Mouse (Mus musculus) heart, adult 11 months (tissue): ENCODE data around the gene Aagab.

ENCODE experiments used
- DNase-seq: peaks from one replicate; pipeline ENCODE4 v3.0.0; 2022

The Aagab gene

DNA sequence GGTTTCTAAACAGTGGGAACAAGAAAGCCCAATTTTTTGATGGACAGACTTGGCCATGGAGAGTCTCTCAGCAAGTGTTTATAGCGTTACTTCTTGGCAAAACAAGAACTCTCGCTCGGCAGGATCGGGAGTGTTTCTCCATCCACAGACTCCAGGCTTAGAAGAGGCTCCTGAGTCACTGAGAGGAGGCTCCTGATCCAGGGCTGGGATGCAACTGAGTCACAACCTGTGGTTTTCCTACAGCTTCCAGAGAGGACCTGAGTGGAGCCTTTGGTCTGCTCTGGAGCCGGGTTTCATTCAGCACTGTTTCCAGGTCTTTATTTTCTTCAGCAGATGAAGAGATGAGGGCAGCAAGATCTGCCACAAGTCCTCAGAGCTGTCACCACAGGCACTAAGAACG, 5.5 kb downstream of the Aagab start:
- DNase-seq: no peak

DNA sequence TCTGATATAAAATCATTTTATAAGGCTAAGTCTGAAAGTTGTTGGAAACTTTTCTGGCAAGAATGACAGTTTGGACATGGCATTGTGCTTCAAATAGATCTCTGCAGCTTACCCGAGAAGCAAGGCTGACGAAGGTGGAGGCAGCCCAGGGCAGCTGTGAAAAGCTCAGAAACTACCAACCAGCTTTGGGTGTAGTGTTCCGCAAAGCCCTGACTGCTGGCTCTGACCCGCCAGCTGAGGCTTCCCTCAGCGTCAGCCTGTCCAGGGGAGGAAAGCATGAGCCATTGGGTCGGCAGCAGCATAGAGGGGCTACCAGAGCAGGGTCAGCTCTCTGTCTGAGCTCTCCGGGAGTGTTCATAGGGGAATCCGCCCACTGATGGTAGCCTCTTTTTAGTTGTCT, 6.8 kb downstream of the Aagab start:
- no peak for DNase-seq

DNA sequence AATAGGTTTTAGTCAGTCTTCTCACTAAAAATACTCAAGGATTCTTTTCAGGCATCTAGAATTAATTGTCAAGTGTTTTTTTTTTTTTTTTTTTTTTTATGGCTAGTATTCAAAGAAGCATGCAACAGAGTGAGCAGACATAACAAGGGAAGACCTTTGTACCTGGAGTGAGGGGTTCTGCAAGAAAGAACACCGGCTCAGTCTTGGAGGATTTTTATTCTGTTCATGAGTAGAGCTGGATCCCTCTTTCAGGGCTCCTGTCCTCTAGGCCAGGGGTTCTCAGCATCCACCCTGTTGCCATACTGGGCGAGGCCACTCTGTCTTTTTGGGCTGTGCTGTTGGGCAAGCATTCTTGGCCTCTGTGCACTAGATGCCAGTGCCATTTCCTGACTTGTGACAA, 7.3 kb downstream of the Aagab start:
- no peak for DNase-seq

DNA sequence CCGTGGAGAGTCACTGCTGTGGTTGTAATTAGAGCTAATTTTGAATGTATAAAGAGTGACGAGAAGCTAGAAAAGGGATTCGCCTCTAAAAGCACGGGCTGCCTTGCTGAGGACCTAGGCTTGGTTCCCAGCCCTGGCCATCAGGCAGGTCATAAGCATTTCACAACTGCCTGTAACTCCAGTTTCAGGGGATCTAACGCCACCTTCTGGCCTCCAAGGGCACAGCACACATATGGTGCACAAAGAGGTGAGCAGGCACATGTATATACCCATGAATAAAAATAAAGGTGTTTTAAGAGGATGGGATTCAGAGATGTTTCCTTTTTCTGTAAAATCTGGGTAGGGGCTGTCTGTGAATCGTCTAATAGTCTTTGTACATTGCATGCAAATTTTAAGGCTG, 7.8 kb downstream of the Aagab start:
- DNase-seq: no peak

GRCm38 (mm10) chr9:63610841-63611366, 8.4 kb downstream of the Aagab start:
- peak; percentile 95 for DNase-seq

GRCm38 (mm10) chr9:63611967-63612366, 9.5 kb downstream of the Aagab start:
- DNase-seq: peak; percentile 91

GRCm38 (mm10) chr9:63612565-63613515, 10.4 kb downstream of the Aagab start:
- no peak for DNase-seq

DNA sequence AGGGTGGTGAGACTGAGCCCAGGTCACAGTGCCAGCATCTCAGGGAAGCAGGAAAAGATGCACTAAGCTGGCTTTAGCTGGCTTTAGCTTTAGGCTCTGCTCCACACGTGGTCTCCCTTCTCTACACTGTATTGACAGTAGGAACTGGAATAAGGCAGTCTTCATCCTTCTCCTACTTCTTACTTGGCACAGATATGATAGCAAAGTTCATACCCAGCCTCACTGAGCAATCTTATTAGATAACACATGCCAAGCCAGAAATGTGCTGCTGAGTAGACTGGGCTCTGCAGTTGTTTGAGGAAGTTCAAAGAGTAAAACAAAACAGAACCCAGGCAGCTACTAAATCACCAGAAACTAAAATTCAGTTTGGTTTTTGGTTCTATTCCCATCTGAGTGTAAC, 11.1 kb downstream of the Aagab start:
- DNase-seq: no peak

DNA sequence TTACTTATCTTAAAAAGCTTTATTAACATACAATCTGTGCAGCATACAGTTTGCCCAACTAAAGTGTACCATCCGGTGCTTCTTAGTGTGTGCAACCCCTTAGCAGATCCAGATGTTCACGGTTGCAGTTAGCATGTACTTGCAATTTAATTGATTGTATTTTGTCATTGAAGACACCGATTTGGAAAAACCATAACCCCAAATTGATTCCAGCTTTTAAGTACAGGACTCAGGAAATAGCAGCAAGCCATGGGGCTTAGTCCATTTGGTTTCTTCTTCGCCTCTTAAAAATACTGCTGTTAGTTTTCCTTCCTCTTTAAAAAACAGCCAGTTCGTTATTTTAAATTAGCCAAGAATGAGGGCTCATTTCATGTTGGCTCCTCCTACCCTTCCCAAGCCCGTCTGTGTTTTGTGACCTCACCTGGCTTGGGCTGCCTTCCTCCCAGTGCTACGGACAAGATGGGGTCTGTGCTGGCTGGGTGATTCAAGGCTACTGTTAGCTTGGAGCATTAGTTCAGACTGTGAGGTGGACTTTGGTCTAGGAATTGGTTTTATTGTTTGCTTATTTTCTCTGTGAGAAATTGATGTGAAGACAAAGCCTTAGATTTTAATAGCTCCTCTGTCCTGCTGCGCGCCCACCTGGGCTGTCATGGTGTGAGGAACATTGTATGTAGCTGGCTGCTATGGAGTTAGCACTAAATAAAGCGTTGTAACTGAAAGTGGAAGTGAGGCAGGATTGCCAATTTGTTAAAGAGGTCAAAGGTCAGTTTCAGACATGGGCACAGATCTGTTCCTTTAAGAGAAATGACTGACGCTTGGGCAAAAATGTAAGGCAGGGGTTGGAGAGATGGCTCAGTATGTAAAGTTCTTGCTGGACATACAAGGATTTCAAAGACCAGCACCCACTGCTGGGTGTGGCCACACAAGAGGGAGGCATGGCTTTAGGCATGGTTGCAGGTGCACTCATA, 11.8 kb downstream of the Aagab start:
- DNase-seq: no peak

DNA sequence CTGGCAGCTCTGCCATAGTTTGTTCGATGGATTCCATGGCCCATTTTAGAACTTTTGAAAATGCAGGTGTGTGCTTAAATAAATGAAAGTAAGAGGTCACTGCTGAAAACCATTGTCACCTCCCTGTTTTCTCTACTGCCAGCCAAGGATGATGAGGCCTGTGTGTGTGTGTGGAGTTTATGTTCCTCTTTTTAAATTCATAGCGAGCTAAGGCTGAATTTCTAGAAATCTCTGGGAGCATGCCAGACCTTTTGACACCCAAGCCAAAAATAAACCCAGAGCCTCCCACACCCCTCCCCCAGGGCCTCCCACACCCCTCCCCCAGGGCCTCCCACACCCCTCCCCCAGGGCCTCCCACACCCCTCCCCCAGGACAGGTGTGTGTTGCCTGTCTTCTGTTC, 15.5 kb downstream of the Aagab start:
- DNase-seq: no peak

DNA sequence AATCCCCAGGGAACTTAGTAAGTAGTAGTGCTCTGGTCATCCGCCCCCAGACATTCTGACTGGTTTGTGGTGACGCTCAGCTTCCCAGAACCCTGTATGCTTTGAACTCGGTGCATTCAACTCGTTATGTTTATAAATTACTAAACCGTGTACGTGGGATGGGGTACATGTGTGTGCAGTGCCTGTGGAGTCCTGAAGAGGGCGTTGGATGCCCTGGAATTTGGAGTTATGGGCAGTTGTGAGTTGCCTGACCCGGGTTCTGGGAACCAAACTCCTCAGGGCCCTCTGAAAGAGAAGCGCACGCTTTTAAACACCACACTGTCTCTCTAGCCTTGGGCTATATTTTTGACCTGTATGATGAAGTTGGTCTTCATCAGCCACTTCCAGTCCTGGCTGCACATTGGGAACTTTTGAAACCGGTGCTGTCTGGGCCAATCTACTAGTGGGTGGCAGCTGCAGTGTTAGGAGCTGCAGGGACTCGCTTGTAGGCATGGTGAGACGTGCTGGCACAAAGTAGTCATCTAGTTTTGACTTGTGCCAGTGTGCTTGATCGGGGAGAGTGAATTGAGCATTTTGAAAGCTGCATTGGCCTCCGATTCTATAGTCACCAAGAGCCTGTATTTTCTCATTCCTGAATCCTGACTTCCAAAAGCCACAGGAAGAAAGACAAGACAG, 21.6 kb downstream of the Aagab start:
- DNase-seq: no peak

DNA sequence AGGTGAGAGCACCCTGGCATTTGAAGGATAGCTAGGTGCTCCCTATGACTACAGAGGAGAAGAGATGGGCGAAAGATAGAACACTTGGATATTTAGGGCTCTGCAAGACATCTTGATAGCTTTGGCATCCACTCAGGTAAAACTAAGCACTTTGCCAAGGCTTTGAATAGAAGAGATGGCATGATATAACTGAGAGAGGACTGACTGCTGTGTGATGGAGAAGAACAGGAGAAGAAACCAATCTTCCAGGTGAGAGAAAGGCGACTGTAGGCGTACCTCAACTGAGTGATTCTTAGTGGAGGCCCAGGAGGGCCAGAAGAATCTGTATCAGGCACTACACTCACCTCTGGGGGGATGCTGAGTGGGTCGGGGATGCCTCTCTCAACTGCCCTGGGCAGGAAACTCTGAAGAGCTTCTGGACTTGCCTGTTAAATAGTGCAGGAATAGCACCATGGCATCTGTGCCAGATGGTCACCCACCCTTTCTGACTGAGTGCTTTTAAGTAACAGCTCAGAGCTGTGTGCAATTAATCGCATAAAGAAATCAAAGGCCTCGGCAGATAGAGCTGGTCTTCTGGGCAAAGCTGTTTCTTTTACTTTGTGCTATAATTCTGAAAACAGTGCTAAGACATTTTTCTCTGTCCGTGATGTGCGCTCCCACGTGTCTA, 22.8 kb downstream of the Aagab start:
- DNase-seq: no peak

DNA sequence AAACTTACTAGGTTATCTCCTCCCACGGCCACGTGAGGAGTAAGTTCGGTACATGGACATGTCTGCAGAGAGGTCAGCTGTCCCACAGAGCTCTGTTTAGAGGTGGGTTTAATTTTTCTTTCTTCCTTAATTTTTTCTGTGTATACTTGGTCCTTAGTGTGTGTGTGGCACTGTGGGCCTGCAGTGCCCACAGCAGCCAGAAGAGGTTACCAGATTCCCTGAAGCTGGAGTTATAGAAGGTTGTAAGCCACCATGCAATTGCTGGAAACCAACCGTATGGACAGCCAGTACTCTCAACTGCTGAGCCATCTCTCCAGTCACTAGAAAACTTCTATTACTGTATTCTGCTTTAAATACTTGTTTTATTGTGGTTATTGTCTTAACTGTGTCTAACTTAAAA, 29.6 kb downstream of the Aagab start:
- DNase-seq: no peak

GRCm38 (mm10) chr9:63632924-63633323, 30.5 kb downstream of the Aagab start:
- no peak for DNase-seq

- DNase-seq: no peak
Measured at GRCm38 (mm10) chr9:63633334-63633733, 30.9 kb downstream of the Aagab start.

GRCm38 (mm10) chr9:63636113-63636512, 33.7 kb downstream of the Aagab start:
- DNase-seq: no peak

DNA sequence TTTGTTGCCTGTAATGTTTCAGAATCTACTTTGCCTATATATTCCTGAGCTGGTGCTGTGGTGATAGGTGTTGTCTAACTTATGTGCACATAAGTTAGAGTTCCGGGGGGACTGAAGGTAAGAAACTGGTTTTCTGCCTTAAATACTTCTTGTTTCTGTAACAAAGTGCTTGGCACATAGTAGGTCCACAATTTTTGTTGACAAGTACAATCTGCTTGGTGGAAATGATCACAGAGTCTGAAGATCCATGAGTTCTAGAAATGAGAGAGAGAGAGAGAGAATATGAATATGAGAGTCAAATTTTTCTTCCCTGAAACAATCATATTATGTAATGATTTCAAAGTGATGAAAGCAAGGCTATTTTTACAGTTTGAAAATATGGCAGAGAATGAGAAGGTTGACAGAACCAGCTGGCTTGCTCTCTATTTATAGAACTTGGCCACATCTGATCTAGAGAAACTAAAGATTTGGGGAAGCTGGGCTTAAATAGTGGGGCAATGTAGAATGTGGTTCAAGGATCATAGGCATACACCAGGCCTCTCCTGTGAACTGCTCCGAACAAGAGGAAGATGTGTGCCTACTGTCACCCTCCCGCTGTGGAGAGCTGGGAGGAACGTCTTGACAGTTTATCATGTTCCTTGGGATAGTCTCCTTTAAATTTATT, 39.7 kb downstream of the Aagab start:
- DNase-seq: no peak

DNA sequence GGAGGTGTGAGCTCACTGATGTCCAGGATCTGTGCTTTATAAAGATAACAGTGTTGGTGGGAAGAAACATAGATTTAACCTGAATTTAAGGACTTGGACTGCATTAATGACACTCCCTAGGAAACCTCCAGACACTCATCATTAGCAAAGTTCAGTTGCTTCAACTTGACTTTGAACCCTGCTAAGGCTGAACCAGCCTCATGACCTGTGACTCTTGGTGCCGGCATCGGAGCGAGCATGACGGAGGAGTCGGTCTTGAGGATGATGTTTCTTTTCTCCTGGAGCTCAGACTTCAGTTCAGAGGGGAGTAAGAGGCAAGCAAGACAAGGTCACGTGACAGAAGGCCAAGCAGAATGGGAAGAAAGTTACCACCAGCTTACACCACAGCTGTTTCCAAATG, 41.6 kb downstream of the Aagab start:
- no peak for DNase-seq

- no peak for DNase-seq
Measured at GRCm38 (mm10) chr9:63645084-63645483, 42.6 kb downstream of the Aagab start.

GRCm38 (mm10) chr9:63647581-63648519, 45.4 kb downstream of the Aagab start:
- no peak for DNase-seq

DNA sequence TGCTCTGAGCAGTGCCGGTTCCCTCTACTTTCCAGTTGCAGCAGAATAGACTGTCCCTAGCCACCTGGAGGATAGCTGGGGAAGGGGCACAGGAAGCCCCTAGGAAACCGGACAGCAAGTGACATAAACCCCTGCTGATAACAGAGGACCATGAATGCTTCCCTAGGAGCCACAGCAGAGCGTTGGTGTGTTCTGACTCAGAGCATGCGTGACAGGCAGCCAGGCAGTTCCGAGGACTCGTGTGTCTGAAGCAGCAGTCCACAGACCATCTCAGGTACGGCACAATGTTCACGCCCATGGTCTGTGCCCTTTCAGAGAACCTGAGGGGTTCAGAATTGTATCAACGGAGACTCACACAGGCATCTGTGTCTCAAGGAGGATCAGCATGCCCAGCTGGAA, 46.1 kb downstream of the Aagab start:
- no peak for DNase-seq
